Mouse (Mus musculus) cortical plate, adult 2 months (tissue): ENCODE measurements around the gene Add3. TPM values are rescaled to one million over a fixed set of nuclear protein-coding genes. Genes with fewer than 3 reads are reported as not detected.

Source experiments
- H3K27ac ChIP-seq: fragments of 200-500 bp; 2 replicates; pipeline ENCODE4 v1.5.1; 2012; ENCODE audit warnings: low read length, control low read depth, inconsistent platforms; ENCODE audit not compliant: insufficient read depth
- H3K4me1 ChIP-seq: fragments of 200-500 bp; 2 replicates; pipeline ENCODE4 v1.6.1; 2011; ENCODE audit warnings: low read length; ENCODE audit not compliant: control insufficient read depth, insufficient read depth
- H3K4me3 ChIP-seq: fragments of 200-500 bp; 2 replicates; pipeline ENCODE4 v1.5.1; 2011; ENCODE audit warnings: mild to moderate bottlenecking, low read length, control low read depth; ENCODE audit not compliant: insufficient read depth
- CTCF ChIP-seq: fragments of 200-500 bp; IDR thresholded peaks from 2 replicates; pipeline ENCODE4 v1.5.1; 2011; ENCODE audit warnings: mild to moderate bottlenecking, control low read depth, low read length; ENCODE audit not compliant: insufficient read depth; ENCODE audit errors: extremely low read depth
- POLR2A ChIP-seq: fragments of 200-500 bp; IDR thresholded peaks from 2 replicates; pipeline ENCODE4 v1.6.1; 2011; ENCODE audit warnings: mild to moderate bottlenecking, low read length, control low read depth; ENCODE audit not compliant: insufficient read depth; ENCODE audit errors: extremely low read depth
- polyA plus RNA-seq: library from polyadenylated mRNA; depleted of rRNA; stranded (reverse); fragments of >200 nt; gene quantifications from 2 replicates; pipeline ENCODE4 v1.2.3, GENCODE M21; 2012

The Add3 gene
- polyA plus RNA-seq, 1 experiment: 76.7 TPM

DNA sequence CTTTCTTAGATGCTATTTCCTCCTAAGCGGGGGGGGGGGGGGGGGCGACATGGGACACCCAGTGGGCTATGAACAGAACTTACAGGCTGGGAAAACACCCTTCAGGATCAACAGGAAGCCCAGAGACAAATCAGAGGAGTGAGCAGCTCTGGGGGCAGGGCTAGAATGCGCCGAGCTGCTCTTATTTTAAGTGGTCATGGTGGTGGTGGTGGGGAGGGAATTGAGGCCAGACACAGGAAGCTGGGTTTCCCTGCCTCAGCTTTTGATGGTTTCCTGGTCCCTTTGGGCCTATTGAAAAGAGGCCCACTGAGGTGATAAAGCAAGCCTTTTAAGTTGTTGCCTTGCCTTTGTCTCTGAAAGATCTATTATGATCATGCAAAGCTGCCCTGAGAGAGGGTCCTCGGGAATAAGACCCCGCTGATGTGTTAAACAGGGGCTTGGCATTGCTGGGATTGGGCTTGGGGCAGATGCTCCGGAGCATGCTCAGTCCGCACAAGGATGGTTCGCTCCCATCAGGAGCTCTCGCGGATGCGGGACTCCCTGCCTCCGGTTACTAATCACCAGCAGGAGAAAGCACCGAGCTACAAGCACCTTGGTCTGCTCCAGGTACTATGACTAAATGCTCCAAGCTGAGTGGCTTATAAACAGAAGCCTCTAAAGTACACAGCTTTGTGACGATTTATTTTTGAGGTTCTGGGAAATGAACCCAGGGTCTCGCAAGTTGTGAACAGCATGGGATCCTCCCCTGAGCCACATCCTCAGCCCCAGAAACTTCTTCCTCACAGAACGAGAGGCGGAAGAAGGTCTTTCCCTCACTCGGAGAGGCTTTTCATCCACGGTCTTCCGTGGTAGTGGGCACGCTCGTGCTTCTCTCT lies 123.9 kb downstream of the Add3 start:
- TF ChIP-seq POLR2A: no peak
- no peak for TF ChIP-seq CTCF
- no peaks in the 10 kb centered on the region for H3K4me1 ChIP-seq
- H3K4me3 ChIP-seq: no peak overlapping the region
- no peak overlapping the region for H3K27ac ChIP-seq

DNA sequence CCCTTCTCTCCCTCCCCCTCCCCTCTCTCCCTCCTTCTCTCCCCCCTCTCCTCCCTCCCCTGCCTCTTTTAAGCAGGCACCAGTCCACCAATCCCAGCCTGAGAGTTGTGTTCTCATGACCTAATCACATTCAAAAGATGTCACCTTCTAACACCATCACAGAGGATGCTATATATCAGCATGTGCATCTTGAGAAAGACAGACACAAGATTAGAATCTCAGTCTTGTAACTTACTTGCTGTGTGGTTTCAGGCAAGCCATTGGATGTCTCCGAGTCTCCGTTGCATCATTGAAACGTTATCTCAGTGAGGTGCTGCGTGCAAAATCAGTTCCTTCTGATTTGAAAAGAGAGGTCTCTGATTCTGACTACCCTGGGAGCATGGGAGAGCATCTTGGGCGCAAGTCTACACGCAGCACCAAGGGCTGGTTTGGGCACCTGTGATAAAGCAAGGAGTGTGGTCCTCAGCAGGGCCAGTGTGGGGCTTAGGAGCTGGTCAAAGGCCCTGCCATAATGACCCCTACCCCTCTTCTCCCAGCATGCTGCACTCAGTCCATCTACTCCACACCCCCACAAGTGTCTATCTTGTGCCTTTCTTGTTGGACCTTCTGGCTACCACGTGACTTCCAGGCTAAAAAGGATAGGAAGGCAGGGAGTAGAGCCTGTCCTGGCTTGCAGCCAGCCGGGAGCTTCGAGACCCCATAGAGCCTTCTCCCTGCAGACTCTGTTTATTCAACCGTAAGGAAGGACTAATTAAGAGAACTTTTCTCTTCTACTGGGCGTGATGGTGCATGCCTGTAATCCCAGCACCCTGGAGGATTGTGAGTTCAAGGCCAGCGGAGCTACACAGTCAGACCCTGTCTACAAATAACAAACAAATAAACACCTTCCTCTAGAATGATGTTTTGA lies 124.8 kb downstream of the Add3 start:
- no peak overlapping the region for H3K4me3 ChIP-seq
- H3K4me1 ChIP-seq: no peaks in the 10 kb centered on the region
- no peak overlapping the region for H3K27ac ChIP-seq
- TF ChIP-seq POLR2A: no peak
- no peak for TF ChIP-seq CTCF

DNA sequence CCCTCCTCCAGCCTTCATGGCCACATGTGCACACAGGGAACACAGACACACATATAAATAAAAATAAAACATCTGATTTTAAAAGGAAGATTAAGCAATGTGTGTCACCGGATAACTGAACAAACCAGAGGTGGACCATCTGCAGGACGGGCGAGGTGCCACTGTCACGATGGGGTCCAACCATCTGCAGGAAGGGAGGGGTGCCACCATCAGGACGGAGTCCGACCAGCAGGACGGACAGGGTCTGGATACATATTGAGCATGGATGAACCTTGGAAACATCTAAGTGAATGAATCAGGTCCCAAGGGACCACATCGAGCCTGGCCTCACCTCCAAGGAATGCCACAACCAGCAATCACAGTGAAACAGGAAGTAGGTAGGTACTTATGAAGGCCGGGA lies 127.1 kb downstream of the Add3 start:
- TF ChIP-seq CTCF (no peak), POLR2A (no peak)
- Histone ChIP-seq H3K27ac (no peak overlapping the region), H3K4me1 (no peaks in the 10 kb centered on the region), H3K4me3 (no peak overlapping the region)

DNA sequence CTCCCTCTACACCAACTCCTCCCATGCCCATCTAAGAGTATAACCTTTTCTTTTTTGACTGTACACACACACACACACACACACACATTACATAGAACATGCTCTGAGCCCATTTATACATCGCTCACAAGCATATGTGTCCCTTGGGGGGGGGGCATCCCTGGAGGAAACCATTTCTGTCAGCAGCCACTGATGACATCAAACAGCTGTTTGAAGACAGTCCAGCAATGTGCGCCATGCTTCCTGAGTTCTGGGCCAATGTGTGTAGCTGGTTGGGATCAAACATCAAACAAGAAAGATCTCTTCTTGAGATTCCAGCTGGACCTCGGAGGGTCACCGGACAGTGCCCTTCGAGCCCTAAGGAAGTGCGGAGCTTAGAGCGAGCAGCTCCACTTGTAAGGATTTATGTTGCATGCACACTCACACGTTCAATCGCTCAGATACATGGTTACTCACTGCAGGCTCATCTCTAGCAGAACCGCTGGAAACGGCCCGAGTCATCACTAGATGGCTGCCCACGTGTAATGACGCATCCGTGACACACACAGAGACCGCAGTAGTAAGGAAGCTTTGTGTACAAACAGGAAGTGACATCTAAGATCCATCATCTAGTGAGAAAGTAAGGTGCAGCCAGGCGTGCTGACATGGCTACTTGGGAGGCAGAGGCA lies 132.9 kb downstream of the Add3 start:
- no peak overlapping the region for H3K4me3 ChIP-seq
- TF ChIP-seq CTCF (no peak), POLR2A (no peak)
- H3K27ac ChIP-seq: no peak overlapping the region
- H3K4me1 ChIP-seq: no peaks in the 10 kb centered on the region

DNA sequence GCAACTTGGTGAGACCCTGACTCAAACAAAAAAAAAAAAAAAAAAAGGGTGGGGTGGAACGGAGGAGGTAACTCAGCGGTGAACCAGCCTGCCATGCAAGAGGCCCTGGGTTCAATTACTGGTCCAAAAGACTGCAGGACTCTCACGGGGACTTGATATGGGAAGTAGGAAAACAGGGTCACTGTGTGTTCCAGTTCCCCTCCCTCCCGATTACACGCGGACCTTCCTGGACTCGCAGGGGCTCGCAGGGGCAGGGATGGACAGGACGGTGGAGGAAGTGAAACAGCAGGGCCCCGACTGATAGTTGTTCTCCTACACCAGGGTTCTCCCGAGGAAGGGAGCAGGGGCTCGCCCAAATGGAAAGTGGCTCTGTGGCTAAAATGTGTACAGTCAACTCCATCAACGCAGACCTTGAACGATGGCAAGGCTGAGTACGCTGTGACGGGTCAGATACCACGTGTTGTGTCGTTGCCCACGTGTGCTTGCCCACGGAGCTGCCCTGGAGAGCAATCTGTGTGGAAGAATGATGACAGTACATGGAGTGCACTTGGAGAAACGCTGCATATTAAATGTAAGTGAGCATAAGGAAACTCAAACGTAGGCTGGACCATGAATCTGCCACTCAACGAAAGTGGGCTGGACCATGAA lies 133.7 kb downstream of the Add3 start:
- TF ChIP-seq POLR2A: no peak
- no peak for TF ChIP-seq CTCF
- Histone ChIP-seq H3K27ac (no peak overlapping the region), H3K4me3 (no peak overlapping the region), H3K4me1 (no peaks in the 10 kb centered on the region)

DNA sequence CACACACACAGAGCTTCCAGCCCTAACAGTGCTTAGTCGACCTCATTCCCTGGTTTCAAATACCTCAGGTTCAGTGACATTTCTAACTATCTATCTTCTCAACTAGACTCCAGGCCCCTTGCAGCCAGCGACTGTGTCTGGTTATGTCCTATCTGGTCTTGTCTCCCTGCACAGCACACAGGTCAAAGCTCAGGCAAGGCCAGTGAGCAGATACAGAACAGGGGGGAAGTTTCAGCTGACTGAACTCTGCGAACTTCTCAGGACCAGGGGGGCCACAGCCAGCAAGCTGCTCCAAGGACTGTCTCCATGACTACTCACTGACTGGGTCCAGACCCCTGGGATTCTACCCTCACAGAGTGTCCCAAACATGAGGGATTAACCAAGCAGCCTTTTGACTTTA lies 135.0 kb downstream of the Add3 start:
- Histone ChIP-seq H3K27ac (no peak overlapping the region), H3K4me1 (no peaks in the 10 kb centered on the region), H3K4me3 (no peak overlapping the region)
- TF ChIP-seq POLR2A (no peak), CTCF (no peak)

DNA sequence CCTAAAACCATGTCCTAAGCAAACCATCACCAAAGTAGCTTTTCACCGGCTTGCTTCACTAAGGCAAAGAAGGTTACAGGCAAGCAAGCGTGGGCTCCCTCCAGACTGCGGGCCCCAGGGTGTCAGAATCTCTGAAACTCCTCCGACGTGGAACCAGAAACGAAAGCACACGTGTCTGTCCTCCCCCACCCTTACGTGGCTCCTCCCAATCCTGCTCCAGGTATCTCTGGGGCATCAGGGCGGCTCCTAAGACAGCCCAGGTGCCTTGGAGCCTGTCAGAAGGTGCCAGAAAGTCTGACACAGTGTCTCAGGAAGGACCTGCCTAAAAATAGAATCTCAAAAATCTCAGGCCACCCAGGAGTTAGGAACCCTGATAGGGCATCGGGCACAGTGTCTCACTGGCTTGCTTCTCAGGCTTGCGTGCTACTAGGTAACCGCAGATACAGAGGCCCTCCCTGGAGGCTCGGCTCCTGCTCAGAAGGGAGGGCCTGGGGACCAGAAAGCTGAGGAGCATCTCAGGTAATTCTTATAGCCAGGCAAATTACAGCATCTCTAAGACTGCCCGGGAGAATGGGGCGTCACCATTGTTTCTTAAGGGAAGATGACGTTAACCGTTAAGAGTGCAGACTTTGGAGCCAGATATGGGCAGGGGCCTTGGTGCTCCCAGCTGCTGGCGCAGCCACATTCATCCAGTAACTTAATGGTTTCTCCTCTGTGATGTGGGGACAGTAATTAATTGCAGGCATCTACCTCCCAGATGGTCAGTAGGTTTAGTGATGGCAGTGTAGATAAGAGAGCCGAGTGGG lies 136.9 kb downstream of the Add3 start:
- H3K4me3 ChIP-seq: no peak overlapping the region
- H3K4me1 ChIP-seq: no peaks in the 10 kb centered on the region
- no peak overlapping the region for H3K27ac ChIP-seq
- TF ChIP-seq POLR2A: no peak
- no peak for TF ChIP-seq CTCF
